Mouse (Mus musculus) kidney, postnatal 0 days (tissue): ENCODE results near the gene Cdk6. TPM values are rescaled to one million over a fixed set of nuclear protein-coding genes. Genes with fewer than 3 reads are reported as not detected.

Experiments
- ATAC-seq: fragments of 200-750 bp; cut with Nextera tagmentation; replicated peaks from 2 replicates; pipeline ENCODE4 v1.8.0; 2017; ENCODE audit warnings: low read depth, moderate number of reproducible peaks, moderate TSS enrichment, moderate library complexity; ENCODE audit not compliant: low FRiP score
- DNase-seq: peaks from one replicate; pipeline ENCODE4 v3.0.0-alpha.2; 2016; ENCODE audit warnings: low spot score
- H3K27ac ChIP-seq: fragments of 300-500 bp; sonication (generic); 2 replicates; pipeline ENCODE4 v1.5.1; 2014; ENCODE audit warnings: mild to moderate bottlenecking
- H3K27me3 ChIP-seq: fragments of 300-500 bp; sonication (generic); 2 replicates; pipeline ENCODE4 v1.6.1; 2014; ENCODE audit warnings: low read length, mixed read lengths; ENCODE audit not compliant: insufficient read depth
- H3K36me3 ChIP-seq: fragments of 300-500 bp; sonication (generic); 2 replicates; pipeline ENCODE4 v1.6.1; 2014; ENCODE audit warnings: low read length, mixed read lengths; ENCODE audit not compliant: insufficient read depth
- H3K4me1 ChIP-seq: fragments of 300-500 bp; sonication (generic); replicated peaks from 2 replicates; pipeline ENCODE4 v1.6.1; 2014; ENCODE audit warnings: antibody characterized with exemption, low read length, mixed read lengths; ENCODE audit not compliant: insufficient read depth
- H3K4me2 ChIP-seq: fragments of 300-500 bp; sonication (generic); 2 replicates; pipeline ENCODE4 v1.6.1; 2014; ENCODE audit warnings: mild to moderate bottlenecking, low read length, moderate library complexity, mixed read lengths
- H3K4me3 ChIP-seq: fragments of 300-500 bp; sonication (generic); replicated peaks from 2 replicates; pipeline ENCODE4 v1.5.1; 2014; ENCODE audit warnings: low read depth, low read length
- H3K9ac ChIP-seq: fragments of 300-500 bp; sonication (generic); 2 replicates; pipeline ENCODE4 v1.6.1; 2014; ENCODE audit warnings: low read depth, low read length
- H3K9me3 ChIP-seq: fragments of 300-500 bp; sonication (generic); replicated peaks from 2 replicates; pipeline ENCODE4 v1.6.1; 2016; ENCODE audit warnings: low read length, inconsistent platforms, mixed read lengths
- CTCF ChIP-seq: IDR thresholded peaks from 2 replicates; pipeline ENCODE4 v1.5.1; 2016; ENCODE audit warnings: antibody characterized with exemption, low read depth, mild to moderate bottlenecking, moderate library complexity
- WGBS: fragments of 180-500 bp; shearing (Covaris S2); extraction: QIAGEN DNeasy Blood & Tissue Kit; methylation state at CpG from one replicate; pipeline ENCODE4 v1.1.7; 2014; 5-methylcytosine and 5-hydroxymethylcytosine counted together
- polyA plus RNA-seq: library from polyadenylated mRNA; unstranded; fragments of >200 nt; fragmentation: Nextera tagmentation; extraction: Ambion mirVana; gene quantifications from 2 replicates; pipeline ENCODE4 v1.2.1, GENCODE M21; 2015

The Cdk6 gene
- polyA plus RNA-seq, result 19.4 and 20.1 TPM in 2 replicates

DNA sequence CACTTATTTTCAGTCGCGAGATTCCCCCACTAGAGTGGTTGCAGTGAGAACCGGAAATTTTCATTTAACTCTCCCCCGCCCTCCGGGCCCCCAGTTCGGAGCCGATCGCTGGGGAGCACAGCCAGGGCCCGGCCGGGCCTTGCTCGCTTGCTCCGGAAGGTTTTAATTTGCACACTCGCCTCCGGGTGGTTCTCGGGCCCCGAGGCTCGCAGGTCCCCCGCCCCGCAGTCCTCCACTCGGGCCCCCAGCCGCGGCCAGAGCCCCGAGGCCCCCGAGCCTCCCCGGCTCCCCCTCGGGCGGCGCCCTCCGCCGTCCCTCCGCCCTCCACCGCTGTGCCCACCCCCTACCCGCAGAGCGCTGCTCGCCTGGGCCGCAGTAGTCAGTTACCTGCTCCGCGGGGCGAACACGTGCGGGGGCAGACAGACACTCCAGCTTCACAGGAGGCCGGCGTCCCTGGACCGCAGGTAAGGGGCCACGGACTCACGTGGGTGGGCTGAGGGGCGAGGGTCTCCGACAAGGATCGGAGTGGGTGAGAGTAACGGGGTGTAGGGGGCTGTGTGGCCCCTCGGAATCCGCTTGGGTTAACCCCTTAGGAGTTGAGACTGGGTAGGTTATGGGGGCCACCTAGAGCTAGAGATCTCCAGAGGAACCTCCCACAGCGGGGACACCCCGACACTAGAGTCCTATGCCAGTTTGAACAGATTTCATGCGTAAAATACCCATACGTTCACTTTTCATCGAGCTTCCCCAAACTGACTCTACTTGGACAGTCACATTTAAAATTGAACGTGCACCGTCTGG is at the start of gene Cdk6:
Cdk6 (plus strand) TSS at position 375 of the 801 bp plus-strand sequence.
- Histone ChIP-seq H3K27ac (peak within 1 kb of the TSS; percentile 60), H3K36me3 (no peaks in the 10 kb centered on the region), H3K9me3 (no peaks in the 10 kb centered on the region), H3K4me2 (peak within 1 kb of the TSS; percentile 68), H3K4me1 (no peaks in the 10 kb centered on the region), H3K9ac (peak within 1 kb of the TSS; percentile 63), H3K4me3 (peak within 1 kb of the TSS; percentile 66), H3K27me3 (no peaks in the 10 kb centered on the region)
- TF ChIP-seq CTCF, result no peak
- peak; percentile 14; the same call in 1 of the 2 replicates for ATAC-seq
- under 1% methylated on average over 59 of the region's 59 CpGs for WGBS
- DNase-seq, result peak; percentile 49

GRCm38 (mm10) chr5:3293666-3294065 is 47.6 kb upstream of the Cdk6 start:
- Histone ChIP-seq H3K9me3 (no peaks in the 10 kb centered on the region), H3K27ac (no peak overlapping the region), H3K4me1 (no peaks in the 10 kb centered on the region), H3K4me2 (no peak overlapping the region), H3K4me3 (no peak overlapping the region), H3K36me3 (no peaks in the 10 kb centered on the region), H3K27me3 (no peaks in the 10 kb centered on the region), H3K9ac (no peak overlapping the region)
- DNase-seq (no peak), ATAC-seq (no peak)
- TF ChIP-seq CTCF, result no peak
- 80% methylated on average over 4 of the region's 4 CpGs for WGBS

DNA sequence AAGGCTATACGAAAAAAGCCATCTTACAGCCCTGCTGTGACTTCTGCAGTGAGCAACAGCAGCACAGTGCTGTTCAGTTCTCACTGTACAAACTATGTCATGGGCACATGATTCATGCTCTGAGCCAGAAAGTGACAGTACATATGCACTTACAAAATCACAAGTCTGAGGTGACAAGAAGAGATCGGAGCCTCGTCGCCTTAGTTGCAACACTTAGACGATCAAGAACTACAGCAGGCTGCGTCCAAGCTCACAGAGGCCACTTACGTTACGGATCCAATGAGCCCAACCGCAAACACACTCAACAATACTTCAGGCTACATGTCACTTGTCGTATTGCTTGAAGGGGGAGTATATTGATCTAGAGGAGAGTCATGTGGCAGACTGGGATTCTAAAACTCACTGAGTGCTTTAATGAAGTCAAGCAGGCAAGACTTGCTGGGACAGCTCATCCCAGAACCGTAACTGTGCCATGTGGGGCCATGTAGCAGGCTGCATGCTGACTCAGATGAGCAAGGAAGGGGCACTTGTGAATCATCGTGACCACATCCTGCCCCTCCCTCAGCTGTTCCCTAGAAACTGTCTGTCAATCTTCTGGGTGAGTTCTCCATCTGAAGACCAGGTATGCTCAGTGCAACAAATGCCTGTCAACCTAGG is 40.4 kb upstream of the Cdk6 start:
- H3K9ac ChIP-seq, result no peak overlapping the region
- no peaks in the 10 kb centered on the region for H3K27me3 ChIP-seq
- H3K4me2 ChIP-seq, result no peak overlapping the region
- WGBS, result 77% methylated on average over 12 of the region's 12 CpGs
- no peaks in the 10 kb centered on the region for H3K4me1 ChIP-seq
- no peak overlapping the region for H3K4me3 ChIP-seq
- DNase-seq (no peak), ATAC-seq (no peak)
- no peaks in the 10 kb centered on the region for H3K36me3 ChIP-seq
- no peak for TF ChIP-seq CTCF
- no peak overlapping the region for H3K27ac ChIP-seq
- no peaks in the 10 kb centered on the region for H3K9me3 ChIP-seq

- H3K36me3 ChIP-seq, result no peaks in the 10 kb centered on the region
- H3K9ac ChIP-seq, result no peak overlapping the region
- H3K4me1 ChIP-seq, result no peaks in the 10 kb centered on the region
- no peak overlapping the region for H3K27ac ChIP-seq
- no peaks in the 10 kb centered on the region for H3K27me3 ChIP-seq
- 58% methylated on average over 5 of the region's 5 CpGs for WGBS
- no peak overlapping the region for H3K4me3 ChIP-seq
- H3K9me3 ChIP-seq, result no peaks in the 10 kb centered on the region
- no peak for DNase-seq
- no peak for ATAC-seq
- no peak overlapping the region for H3K4me2 ChIP-seq
- TF ChIP-seq CTCF, result no peak
Observed at GRCm38 (mm10) chr5:3301535-3301934, 39.8 kb upstream of the Cdk6 start.

DNA sequence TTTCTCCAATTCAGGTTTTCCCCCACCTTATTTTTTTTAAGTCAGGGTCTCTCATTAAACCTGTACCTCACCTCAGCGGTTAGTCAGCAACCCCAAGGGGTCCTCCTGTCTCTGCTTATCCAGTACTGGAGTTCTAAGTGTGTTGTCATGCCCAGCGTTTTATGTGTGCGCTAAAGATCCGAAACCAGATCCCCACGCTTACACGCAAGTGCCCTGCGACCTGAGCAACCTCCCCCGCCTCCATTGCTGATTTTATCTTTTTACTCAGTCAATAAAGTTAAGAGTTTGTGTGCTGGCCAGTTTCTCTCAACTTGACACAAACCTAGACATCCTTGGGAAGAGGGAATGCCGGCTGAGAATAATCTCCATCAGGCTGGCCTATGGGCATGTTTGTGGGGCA is 37.4 kb upstream of the Cdk6 start:
- Histone ChIP-seq H3K4me2 (no peak overlapping the region), H3K36me3 (no peaks in the 10 kb centered on the region), H3K9ac (no peak overlapping the region), H3K4me3 (no peak overlapping the region), H3K27me3 (no peaks in the 10 kb centered on the region), H3K4me1 (no peaks in the 10 kb centered on the region), H3K27ac (no peak overlapping the region), H3K9me3 (no peaks in the 10 kb centered on the region)
- DNase-seq, result no peak
- ATAC-seq, result no peak
- WGBS, result 88% methylated on average over 9 of the region's 9 CpGs
- TF ChIP-seq CTCF, result no peak

DNA sequence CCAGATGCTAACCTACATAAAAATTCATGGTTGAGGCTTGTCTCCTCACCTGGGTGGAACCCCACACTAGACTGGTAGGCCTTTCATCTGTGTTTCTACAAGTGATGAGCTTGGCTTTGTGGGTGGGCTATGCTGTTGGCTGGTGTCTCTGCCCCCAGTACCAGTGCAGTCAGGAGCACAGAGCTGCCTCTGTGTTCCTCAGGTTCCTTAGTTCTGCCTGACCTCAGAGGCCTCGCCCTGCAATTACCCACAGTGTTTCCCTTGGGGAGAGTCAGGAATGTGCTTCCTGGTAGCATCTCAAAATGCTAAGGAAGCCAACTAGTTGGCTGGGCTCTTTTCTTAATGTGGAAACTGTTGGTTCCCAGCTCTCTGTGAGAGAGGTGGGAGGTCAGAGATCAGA is 35.1 kb upstream of the Cdk6 start:
- Histone ChIP-seq H3K9me3 (no peaks in the 10 kb centered on the region), H3K9ac (no peak overlapping the region), H3K4me3 (no peak overlapping the region), H3K4me2 (no peak overlapping the region), H3K36me3 (no peaks in the 10 kb centered on the region), H3K4me1 (no peaks in the 10 kb centered on the region), H3K27me3 (no peaks in the 10 kb centered on the region), H3K27ac (no peak overlapping the region)
- no peak for TF ChIP-seq CTCF
- WGBS, result 69% methylated on average over 1 of the region's 1 CpGs
- ATAC-seq (no peak), DNase-seq (no peak)
